Mouse (Mus musculus) intestine, postnatal 0 days (tissue): ENCODE results near the gene Xab2. TPM values are rescaled to one million over a fixed set of nuclear protein-coding genes. Genes with fewer than 3 reads are reported as not detected.
A peak's percentile ranks its signal among the peaks of the same experiment; 100 is the strongest.

Source experiments
- ATAC-seq: fragments of 200-750 bp; cut with Nextera tagmentation; 2 replicates; pipeline ENCODE4 v1.8.0; 2017; ENCODE audit warnings: mild to moderate bottlenecking, moderate TSS enrichment, moderate library complexity
- H3K27ac ChIP-seq: fragments of 300-500 bp; sonication (generic); 2 replicates; pipeline ENCODE4 v1.5.1; 2014; ENCODE audit warnings: mild to moderate bottlenecking, low read depth, low read length, moderate library complexity
- H3K27me3 ChIP-seq: fragments of 300-500 bp; sonication (generic); replicated peaks from 2 replicates; pipeline ENCODE4 v1.6.1; 2014; ENCODE audit warnings: low read length, mixed read lengths; ENCODE audit not compliant: control insufficient read depth, insufficient read depth
- H3K36me3 ChIP-seq: fragments of 300-500 bp; sonication (generic); 2 replicates; pipeline ENCODE4 v1.6.1; 2014; ENCODE audit warnings: mild to moderate bottlenecking, moderate library complexity; ENCODE audit not compliant: control insufficient read depth, insufficient read depth
- H3K4me1 ChIP-seq: fragments of 300-500 bp; sonication (generic); replicated peaks from 2 replicates; pipeline ENCODE4 v1.6.1; 2014; ENCODE audit warnings: antibody characterized with exemption, low read length, mixed read lengths; ENCODE audit not compliant: control insufficient read depth, insufficient read depth
- H3K4me2 ChIP-seq: fragments of 300-500 bp; sonication (generic); replicated peaks from 2 replicates; pipeline ENCODE4 v1.6.1; 2014; ENCODE audit warnings: low read depth, mild to moderate bottlenecking, moderate library complexity
- H3K4me3 ChIP-seq: fragments of 300-500 bp; sonication (generic); 2 replicates; pipeline ENCODE4 v1.5.1; 2014; ENCODE audit warnings: low read depth, low read length
- H3K9ac ChIP-seq: fragments of 300-500 bp; sonication (generic); 2 replicates; pipeline ENCODE4 v1.6.1; 2014; ENCODE audit warnings: mild to moderate bottlenecking, low read depth, low read length
- H3K9me3 ChIP-seq: fragments of 300-500 bp; sonication (generic); 2 replicates; pipeline ENCODE4 v1.6.1; 2016; ENCODE audit warnings: mixed run types; ENCODE audit not compliant: control insufficient read depth
- CTCF ChIP-seq: sonication (generic); IDR thresholded peaks from 2 replicates; pipeline ENCODE4 v1.5.1; 2016; ENCODE audit warnings: low read depth, mild to moderate bottlenecking, control low read depth, antibody characterized with exemption, moderate library complexity
- WGBS: fragments of 180-500 bp; shearing (Covaris S2); extraction: QIAGEN DNeasy Blood & Tissue Kit; methylation state at CpG from one replicate; pipeline ENCODE4 v1.1.7; 2014; 5-methylcytosine and 5-hydroxymethylcytosine counted together
- polyA plus RNA-seq: library from polyadenylated mRNA; unstranded; fragments of >200 nt; fragmentation: Nextera tagmentation; extraction: Ambion mirVana; gene quantifications from 2 replicates; pipeline ENCODE4 v1.2.1, GENCODE M21; 2015

The Xab2 gene
- polyA plus RNA-seq, 1 experiment from 2014 or later, result 16.8 TPM

GRCm38 (mm10) chr8:3576211-3576960, 44.7 kb downstream of the Xab2 start:
- Histone ChIP-seq H3K4me1 (0 out of 2 replicates have a peak, but pooled peaks cover 3% of the 10 kb centered on the region), H3K9ac (no peak overlapping the region), H3K36me3 (no peaks in the 10 kb centered on the region), H3K27me3 (no peaks in the 10 kb centered on the region), H3K4me3 (no peak overlapping the region), H3K4me2 (no peak overlapping the region), H3K27ac (no peak overlapping the region), H3K9me3 (no peaks in the 10 kb centered on the region)
- 45% methylated on average over 15 of the region's 15 CpGs for WGBS
- no peak for TF ChIP-seq CTCF
- 0 out of 2 replicates have a peak, but pooled peaks have one; percentile 18 for ATAC-seq

GRCm38 (mm10) chr8:3574546-3574945, 46.6 kb downstream of the Xab2 start:
- Histone ChIP-seq H3K27me3 (no peaks in the 10 kb centered on the region), H3K4me2 (no peak overlapping the region), H3K4me1 (0 out of 2 replicates have a peak, but pooled peaks cover 2% of the 10 kb centered on the region), H3K4me3 (no peak overlapping the region), H3K9me3 (no peaks in the 10 kb centered on the region), H3K9ac (no peak overlapping the region), H3K27ac (no peak overlapping the region), H3K36me3 (no peaks in the 10 kb centered on the region)
- ATAC-seq, result no peak
- no peak for TF ChIP-seq CTCF
- 95% methylated on average over 3 of the region's 3 CpGs for WGBS

GRCm38 (mm10) chr8:3569784-3570183, 51.3 kb downstream of the Xab2 start:
- H3K4me2 ChIP-seq, result no peak overlapping the region
- no peaks in the 10 kb centered on the region for H3K27me3 ChIP-seq
- no peaks in the 10 kb centered on the region for H3K9me3 ChIP-seq
- no peak for ATAC-seq
- H3K36me3 ChIP-seq, result no peaks in the 10 kb centered on the region
- peaks cover 7% of the 10 kb centered on the region; the same call in 1 of the 2 replicates for H3K4me1 ChIP-seq
- WGBS, result 72% methylated on average over 5 of the region's 5 CpGs
- H3K4me3 ChIP-seq, result no peak overlapping the region
- H3K9ac ChIP-seq, result no peak overlapping the region
- H3K27ac ChIP-seq, result no peak overlapping the region
- TF ChIP-seq CTCF, result no peak

GRCm38 (mm10) chr8:3568378-3568777, 52.7 kb downstream of the Xab2 start:
- no peak overlapping the region for H3K9ac ChIP-seq
- H3K4me1 ChIP-seq, result peaks cover 7% of the 10 kb centered on the region; the same call in 1 of the 2 replicates
- H3K36me3 ChIP-seq, result no peaks in the 10 kb centered on the region
- peak overlapping the region; percentile 16; the same call in 1 of the 2 replicates for H3K4me3 ChIP-seq
- WGBS, result 5% methylated on average over 7 of the region's 7 CpGs
- peak overlapping the region; percentile 28; the same call in 1 of the 2 replicates for H3K27ac ChIP-seq
- H3K4me2 ChIP-seq, result peak overlapping the region; percentile 56
- H3K9me3 ChIP-seq, result no peaks in the 10 kb centered on the region
- no peak for TF ChIP-seq CTCF
- ATAC-seq, result no peak
- H3K27me3 ChIP-seq, result no peaks in the 10 kb centered on the region

- Histone ChIP-seq H3K4me1 (peaks cover 7% of the 10 kb centered on the region; the same call in 1 of the 2 replicates), H3K9ac (peak within 1 kb of the TSS; percentile 23; the same call in 1 of the 2 replicates), H3K4me3 (peak within 1 kb of the TSS; percentile 16; the same call in 1 of the 2 replicates), H3K27me3 (no peaks in the 10 kb centered on the region), H3K9me3 (no peaks in the 10 kb centered on the region), H3K27ac (peak within 1 kb of the TSS; percentile 28; the same call in 1 of the 2 replicates), H3K4me2 (peak within 1 kb of the TSS; percentile 56), H3K36me3 (no peaks in the 10 kb centered on the region)
- TF ChIP-seq CTCF, result no peak
- 2% methylated on average over 12 of the region's 12 CpGs for WGBS
- peak; percentile 57 for ATAC-seq
Measured at GRCm38 (mm10) chr8:3567641-3568371, 53.3 kb downstream of the Xab2 start, which contains the start of gene C330021F23Rik. C330021F23Rik (plus strand) TSS chr8:3567990.

Other genes starting within 250 kb of the Xab2 start
- gene Arhgef18, start 228.3 kb downstream of the Xab2 start, polyA plus RNA-seq, result 4.5 and 5.7 TPM in 2 replicates
- 14.3 and 14.9 TPM in 2 replicates for gene Pex11g, start 153.6 kb downstream of the Xab2 start, polyA plus RNA-seq
- not detected in 2 replicates for gene Tex45, start 150.5 kb downstream of the Xab2 start, polyA plus RNA-seq
- 16.5 and 18.1 TPM in 2 replicates for gene Zfp358, start 128.2 kb downstream of the Xab2 start, polyA plus RNA-seq
- gene Mcoln1, start 120.9 kb downstream of the Xab2 start, polyA plus RNA-seq, result 105 and 123 TPM in 2 replicates
- 36.1 and 43.9 TPM in 2 replicates for gene Pnpla6, start 105.9 kb downstream of the Xab2 start, polyA plus RNA-seq
- 0.63 and 0.76 TPM in 2 replicates for gene C330021F23Rik, start 53.3 kb downstream of the Xab2 start, polyA plus RNA-seq
- 20.9 and 22.9 TPM in 2 replicates for gene Camsap3, start 34.0 kb downstream of the Xab2 start, polyA plus RNA-seq
- gene Pet100, start 232 bp upstream of the Xab2 start, polyA plus RNA-seq, result 152 TPM in 2 replicates
- gene Pcp2, start 4.2 kb upstream of the Xab2 start, polyA plus RNA-seq, result not detected in 2 replicates
- 163 and 185 TPM in 2 replicates for gene Stxbp2, start 9.6 kb upstream of the Xab2 start, polyA plus RNA-seq
- gene Retn, start 34.5 kb upstream of the Xab2 start, polyA plus RNA-seq, result not detected in 2 replicates
- 0.09 and 0.22 TPM in 2 replicates for gene Mcemp1, start 44.4 kb upstream of the Xab2 start, polyA plus RNA-seq
- 1.5 and 2.8 TPM in 2 replicates for gene Fcor, start 51.0 kb upstream of the Xab2 start, polyA plus RNA-seq
- gene Trappc5, start 55.0 kb upstream of the Xab2 start, polyA plus RNA-seq, result 22.8 and 23.9 TPM in 2 replicates
- not detected in 2 replicates for gene Fcer2a, start 72.9 kb upstream of the Xab2 start, polyA plus RNA-seq
- not detected in 2 replicates for gene Clec4g, start 99.3 kb upstream of the Xab2 start, polyA plus RNA-seq
- 0.22 and 0.27 TPM in 2 replicates for gene Cd209a, start 127.7 kb upstream of the Xab2 start, polyA plus RNA-seq
- gene Cd209e, start 233.0 kb upstream of the Xab2 start, polyA plus RNA-seq, result not detected in 2 replicates